Mouse (Mus musculus) thymus, postnatal 14 days (tissue): ENCODE measurements around the gene Olfr1342.
A peak's percentile ranks its signal among the peaks of the same experiment; 100 is the strongest.

ENCODE experiments used
- DNase-seq: peaks from one replicate; pipeline ENCODE4 v3.0.0; 2021

Gene Olfr1342

GRCm38 (mm10) chr4:118692412-118692973 is at the start of gene Olfr1342:
Gene Olfr1342 (minus strand): TSS chr4:118692756.
- DNase-seq, result peak; percentile 15

DNA sequence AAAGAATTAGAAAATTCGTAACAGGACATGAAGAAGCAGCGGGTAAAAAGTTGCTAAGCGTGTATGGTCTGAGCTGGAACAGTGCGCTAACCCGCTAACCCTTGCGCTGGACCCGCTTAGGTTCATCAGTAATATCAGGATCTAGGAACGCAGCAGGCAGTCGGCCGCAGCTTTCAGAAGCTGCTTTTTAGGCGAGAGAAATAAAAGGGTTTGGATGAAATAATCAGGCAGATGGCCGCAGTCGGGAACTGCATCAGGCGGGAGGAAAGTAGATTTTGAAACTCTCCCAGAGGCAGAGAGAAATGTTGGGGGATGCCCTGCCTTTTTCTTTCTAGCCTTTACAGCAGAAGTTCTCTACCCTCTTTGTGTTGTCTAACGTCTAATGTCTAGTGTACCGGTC is 49.3 kb upstream of the Olfr1342 start:
- DNase-seq, result no peak

- DNase-seq, result no peak
Observed at GRCm38 (mm10) chr4:118740988-118741698, 48.6 kb upstream of the Olfr1342 start.

DNA sequence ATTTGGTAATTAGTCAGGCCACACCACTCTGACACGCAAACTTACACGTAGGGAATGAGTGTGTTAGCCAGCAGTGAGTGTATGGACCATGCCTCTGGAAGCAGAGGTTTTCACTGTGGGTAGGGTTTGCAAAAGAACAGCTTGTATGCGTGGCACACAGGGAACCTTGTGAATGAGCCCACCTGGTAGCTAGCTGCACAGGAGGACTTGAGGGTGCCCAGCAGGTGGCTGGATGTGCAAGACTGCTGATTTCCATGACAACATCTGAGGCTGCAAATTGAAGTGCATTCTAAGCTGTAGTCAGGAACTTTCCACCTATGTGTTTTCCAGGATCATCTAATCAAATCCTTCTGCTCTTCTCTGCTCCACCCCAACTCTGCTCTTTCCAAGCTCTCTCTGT is 47.0 kb upstream of the Olfr1342 start:
- no peak for DNase-seq

- no peak for DNase-seq
Observed at GRCm38 (mm10) chr4:118731875-118732274, 39.3 kb upstream of the Olfr1342 start, which contains the start of gene Olfr1339. Gene Olfr1339 (plus strand): TSS chr4:118732175.

GRCm38 (mm10) chr4:118721742-118722483 is 29.4 kb upstream of the Olfr1342 start:
- DNase-seq, result peak; percentile 9

- no peak for DNase-seq
Observed at GRCm38 (mm10) chr4:118719838-118720237, 27.3 kb upstream of the Olfr1342 start, which contains the start of gene Olfr1340. Gene Olfr1340 (plus strand): TSS chr4:118720138.

GRCm38 (mm10) chr4:118711656-118712055 is 19.1 kb upstream of the Olfr1342 start:
- no peak for DNase-seq

GRCm38 (mm10) chr4:118708086-118708485 is 15.5 kb upstream of the Olfr1342 start:
- no peak for DNase-seq

- no peak for DNase-seq
Observed at GRCm38 (mm10) chr4:118703223-118703622, 10.7 kb upstream of the Olfr1342 start, which contains the start of gene Olfr1341. Gene Olfr1341 (plus strand): TSS chr4:118703523.

GRCm38 (mm10) chr4:118693812-118694211 is 1.3 kb upstream of the Olfr1342 start:
- DNase-seq, result no peak

- DNase-seq, result no peak
Observed at GRCm38 (mm10) chr4:118687086-118687485, 5.5 kb downstream of the Olfr1342 start.

DNA sequence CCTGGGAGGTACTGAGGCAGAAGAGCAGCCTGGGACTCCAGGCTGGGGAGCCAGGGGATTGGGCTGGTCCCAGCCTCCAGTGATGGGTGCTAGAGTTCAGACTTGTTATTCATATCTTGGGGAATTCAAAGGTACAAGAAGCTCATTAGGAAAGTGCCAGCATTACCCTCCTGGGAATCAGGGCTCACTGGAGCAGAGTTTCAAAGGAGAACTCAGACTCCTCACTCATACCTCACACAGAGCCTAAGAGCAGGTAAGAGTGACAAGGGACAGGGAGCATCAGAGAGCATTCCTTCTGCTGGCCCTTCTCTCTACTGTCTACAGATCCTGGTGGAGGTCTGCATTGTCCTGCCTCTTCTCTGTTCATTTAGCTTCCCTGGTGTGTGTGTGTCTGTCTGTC is 33.9 kb downstream of the Olfr1342 start, which contains the start of gene Olfr62:
Gene Olfr62 (plus strand): TSS at position 301 of the 400 bp plus-strand sequence.
- DNase-seq, result no peak

- DNase-seq, result peak; percentile 62
Observed at GRCm38 (mm10) chr4:118645234-118645633, 47.3 kb downstream of the Olfr1342 start.

- no peak for DNase-seq
Observed at GRCm38 (mm10) chr4:118642346-118643190, 50.0 kb downstream of the Olfr1342 start.
